Mouse (Mus musculus): ENCODE measurements around the gene Bmyc.

DNA sequence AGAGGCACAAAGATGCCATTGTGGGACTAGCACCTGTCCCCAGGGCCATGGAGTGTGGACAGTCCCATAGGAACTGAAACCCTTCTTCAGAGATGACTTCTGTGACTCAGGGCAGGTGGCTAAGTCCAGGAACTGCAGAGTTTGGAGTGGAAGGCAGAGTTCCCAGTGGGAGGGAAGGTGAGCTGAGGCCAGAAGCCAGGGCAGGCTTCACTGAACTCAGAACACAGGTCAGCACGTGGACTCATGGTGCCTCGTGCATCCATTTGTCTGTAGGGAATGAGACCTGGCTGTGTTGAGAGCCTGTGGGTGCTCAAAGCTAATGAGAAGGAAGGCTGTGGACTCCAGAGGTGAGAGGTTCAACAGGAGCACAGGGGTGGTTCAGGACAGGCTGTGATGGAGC lies 7.8 kb upstream of the Bmyc start:
- TF ChIP-seq CTCF (IDR thresholded peaks at IDR 0.05; ENCODE audit: borderline replicate concordance, control insufficient read depth, extremely low read depth, insufficient read depth, low read length, poor library complexity) (no peak), POLR2A (IDR thresholded peaks at IDR 0.05; ENCODE audit: control insufficient read depth, extremely low read depth, insufficient read depth, low read length, poor library complexity) (no peak)

All from thymus, adult 2 months (tissue).